Mouse (Mus musculus) intestine, embryonic 16.5 days (tissue): ENCODE results near the gene Dpagt1. TPM values are rescaled to one million over a fixed set of nuclear protein-coding genes. Genes with fewer than 3 reads are reported as not detected.

Experiments
- ATAC-seq: fragments of 200-750 bp; cut with Nextera tagmentation; 2 replicates; pipeline ENCODE4 v1.8.0; 2017; ENCODE audit warnings: moderate TSS enrichment, moderate library complexity
- H3K27ac ChIP-seq: fragments of 300-500 bp; sonication (generic); 2 replicates; pipeline ENCODE4 v1.5.1; 2014; ENCODE audit warnings: mild to moderate bottlenecking, low read length
- H3K27me3 ChIP-seq: fragments of 300-500 bp; sonication (generic); replicated peaks from 2 replicates; pipeline ENCODE4 v1.6.1; 2014; ENCODE audit warnings: low read length, control low read depth, mixed read lengths; ENCODE audit not compliant: control insufficient read depth, insufficient read depth
- H3K36me3 ChIP-seq: fragments of 300-500 bp; sonication (generic); 2 replicates; pipeline ENCODE4 v1.6.1; 2014; ENCODE audit warnings: low read length, control low read depth; ENCODE audit not compliant: control insufficient read depth, insufficient read depth
- H3K4me1 ChIP-seq: fragments of 300-500 bp; sonication (generic); 2 replicates; pipeline ENCODE4 v1.6.1; 2014; ENCODE audit warnings: low read length, control low read depth, mixed read lengths; ENCODE audit not compliant: control insufficient read depth, insufficient read depth
- H3K4me2 ChIP-seq: fragments of 300-500 bp; sonication (generic); 2 replicates; pipeline ENCODE4 v1.6.1; 2014; ENCODE audit warnings: low read depth, low read length, control low read depth
- H3K4me3 ChIP-seq: fragments of 300-500 bp; sonication (generic); 2 replicates; pipeline ENCODE4 v1.5.1; 2014; ENCODE audit warnings: mild to moderate bottlenecking, low read length
- H3K9ac ChIP-seq: fragments of 300-500 bp; sonication (generic); 2 replicates; pipeline ENCODE4 v1.6.1; 2014; ENCODE audit warnings: low read depth, low read length
- H3K9me3 ChIP-seq: fragments of 300-500 bp; sonication (generic); 2 replicates; pipeline ENCODE4 v1.6.1; 2016; ENCODE audit warnings: low read length, control low read depth; ENCODE audit not compliant: control insufficient read depth
- WGBS: fragments of 180-500 bp; shearing (Covaris S2); extraction: QIAGEN DNeasy Blood & Tissue Kit; methylation state at CpG from one replicate; pipeline ENCODE4 v1.1.7; 2014; 5-methylcytosine and 5-hydroxymethylcytosine counted together
- polyA plus RNA-seq: library from polyadenylated mRNA; unstranded; fragments of >200 nt; fragmentation: Nextera tagmentation; extraction: Ambion mirVana; gene quantifications from 2 replicates; pipeline ENCODE4 v1.2.1, GENCODE M21; 2015

The Dpagt1 gene
- polyA plus RNA-seq: 39.3 and 42.7 TPM in 2 replicates

GRCm38 (mm10) chr9:44325768-44326370, at the start of gene Dpagt1:
Gene Dpagt1, plus strand, starts transcription at chr9:44326019.
- Histone ChIP-seq H3K9me3 (no peaks in the 10 kb centered on the region), H3K4me1 (peaks cover 11% of the 10 kb centered on the region), H3K36me3 (no peaks in the 10 kb centered on the region), H3K9ac (peak within 1 kb of the TSS; percentile 91), H3K4me3 (peak within 1 kb of the TSS; percentile 81), H3K4me2 (peak within 1 kb of the TSS; percentile 81), H3K27me3 (no peaks in the 10 kb centered on the region), H3K27ac (peak within 1 kb of the TSS; percentile 96)
- WGBS: 2% methylated on average over 12 of the region's 12 CpGs
- ATAC-seq: peak; percentile 53

DNA sequence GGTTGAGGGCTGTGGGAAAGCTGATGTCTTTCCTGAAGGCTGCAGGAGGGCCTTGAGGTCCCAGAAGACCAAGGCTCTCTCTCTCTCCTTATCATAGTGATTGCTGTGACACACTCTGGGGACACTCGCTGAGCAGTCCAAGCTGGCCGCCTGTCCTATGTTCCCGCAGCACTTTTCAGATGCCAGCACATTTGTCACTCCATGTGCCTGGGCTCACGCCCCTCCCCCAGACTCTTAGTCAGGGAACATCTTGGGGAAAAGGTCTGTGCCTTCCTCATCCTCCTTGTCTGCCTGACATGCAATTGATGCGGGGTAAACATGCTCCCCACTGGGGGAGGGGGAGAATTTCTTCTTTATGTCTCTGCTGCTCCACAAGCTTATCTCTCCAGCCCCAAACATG, 42.6 kb upstream of the Dpagt1 start:
- H3K9ac ChIP-seq: no peak overlapping the region
- H3K27ac ChIP-seq: no peak overlapping the region
- H3K9me3 ChIP-seq: no peaks in the 10 kb centered on the region
- 0 out of 2 replicates have a peak, but pooled peaks cover 3% of the 10 kb centered on the region for H3K27me3 ChIP-seq
- H3K4me2 ChIP-seq: no peak overlapping the region
- 50% methylated on average over 5 of the region's 5 CpGs for WGBS
- H3K4me3 ChIP-seq: no peak overlapping the region
- ATAC-seq: no peak
- H3K36me3 ChIP-seq: no peaks in the 10 kb centered on the region
- peaks cover 9% of the 10 kb centered on the region for H3K4me1 ChIP-seq

GRCm38 (mm10) chr9:44286256-44286850, 39.5 kb upstream of the Dpagt1 start:
- H3K27me3 ChIP-seq: 0 out of 2 replicates have a peak, but pooled peaks cover 3% of the 10 kb centered on the region
- no peak overlapping the region for H3K4me3 ChIP-seq
- 13% methylated on average over 6 of the region's 6 CpGs for WGBS
- H3K27ac ChIP-seq: no peak overlapping the region
- no peak overlapping the region for H3K4me2 ChIP-seq
- H3K9ac ChIP-seq: no peak overlapping the region
- 0 out of 2 replicates have a peak, but pooled peaks cover 3% of the 10 kb centered on the region for H3K36me3 ChIP-seq
- peaks cover 17% of the 10 kb centered on the region for H3K4me1 ChIP-seq
- no peak for ATAC-seq
- no peaks in the 10 kb centered on the region; the same call in 1 of the 2 replicates for H3K9me3 ChIP-seq

DNA sequence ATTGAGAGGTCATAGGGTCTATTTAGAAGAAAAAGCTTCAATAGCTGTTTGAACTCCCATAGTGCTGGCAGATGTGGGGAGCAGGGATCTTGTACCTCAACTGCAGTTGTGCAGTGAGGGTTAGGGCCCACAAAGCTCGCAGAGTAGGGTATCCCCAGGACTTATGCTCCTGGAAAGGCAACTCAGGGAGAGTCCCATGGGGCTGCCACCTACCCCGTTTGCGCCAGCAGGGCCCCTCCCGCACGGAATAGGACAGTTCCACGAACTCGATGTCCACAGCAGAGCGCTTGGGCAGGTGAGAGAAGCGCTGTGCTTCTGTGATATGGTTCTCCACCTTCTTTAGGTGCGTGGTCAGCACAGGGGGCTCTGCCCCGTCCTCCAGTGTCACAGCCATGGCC, 38.8 kb upstream of the Dpagt1 start:
- Histone ChIP-seq H3K4me2 (peak overlapping the region; percentile 89), H3K9ac (peak overlapping the region; percentile 65), H3K27ac (no peak overlapping the region), H3K9me3 (no peaks in the 10 kb centered on the region; the same call in 1 of the 2 replicates), H3K27me3 (0 out of 2 replicates have a peak, but pooled peaks cover 3% of the 10 kb centered on the region), H3K36me3 (0 out of 2 replicates have a peak, but pooled peaks cover 3% of the 10 kb centered on the region), H3K4me3 (peak overlapping the region; percentile 51), H3K4me1 (peaks cover 17% of the 10 kb centered on the region)
- 22% methylated on average over 11 of the region's 11 CpGs for WGBS
- 0 out of 2 replicates have a peak, but pooled peaks have one; percentile 5 for ATAC-seq

DNA sequence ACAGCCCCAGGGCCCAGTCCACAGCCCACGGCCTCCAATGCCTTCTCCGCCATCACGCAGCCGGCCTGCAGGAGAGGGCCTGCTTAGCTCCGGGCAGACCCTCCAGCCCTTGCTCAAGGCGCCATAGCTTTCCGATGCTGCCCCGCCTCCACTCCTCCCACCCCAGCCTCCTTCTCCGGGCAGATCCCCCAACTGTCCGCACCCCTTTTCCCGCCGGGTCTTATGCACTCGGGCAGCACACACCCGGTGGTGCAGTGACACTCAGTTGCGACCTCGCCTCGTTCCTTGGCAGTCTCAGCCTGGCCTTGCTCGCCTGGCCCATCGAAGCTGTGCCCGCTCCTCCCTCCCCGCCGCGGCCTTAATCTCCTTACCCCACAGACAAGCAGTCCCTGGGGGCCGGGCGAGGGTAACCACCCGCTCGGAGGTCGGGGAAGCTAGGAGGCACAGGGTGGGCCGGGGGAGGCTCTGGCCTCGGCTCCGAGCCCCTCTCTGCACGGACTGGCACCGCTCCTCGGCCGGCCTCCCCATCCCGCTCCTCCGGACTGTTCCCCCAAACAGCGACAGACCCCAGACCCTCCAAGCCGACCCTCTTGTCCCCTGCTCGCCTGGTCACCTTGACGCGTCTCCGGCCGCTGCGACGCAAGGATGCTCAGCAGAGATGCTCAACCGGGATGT, 38.3 kb upstream of the Dpagt1 start:
- Histone ChIP-seq H3K4me3 (peak overlapping the region; percentile 51), H3K27me3 (0 out of 2 replicates have a peak, but pooled peaks cover 3% of the 10 kb centered on the region), H3K4me1 (peaks cover 17% of the 10 kb centered on the region), H3K9ac (peak overlapping the region; percentile 65), H3K9me3 (no peaks in the 10 kb centered on the region; the same call in 1 of the 2 replicates), H3K4me2 (peak overlapping the region; percentile 89), H3K27ac (no peak overlapping the region), H3K36me3 (peaks cover 3% of the 10 kb centered on the region; the same call in 1 of the 2 replicates)
- peak; percentile 37 for ATAC-seq
- under 1% methylated on average over 47 of the region's 47 CpGs for WGBS

- Histone ChIP-seq H3K27ac (no peak within 1 kb of the TSS), H3K9ac (peak within 1 kb of the TSS; percentile 65), H3K4me1 (peaks cover 17% of the 10 kb centered on the region), H3K4me2 (peak within 1 kb of the TSS; percentile 89), H3K27me3 (0 out of 2 replicates have a peak, but pooled peaks cover 3% of the 10 kb centered on the region), H3K9me3 (no peaks in the 10 kb centered on the region; the same call in 1 of the 2 replicates), H3K36me3 (peaks cover 9% of the 10 kb centered on the region; the same call in 1 of the 2 replicates), H3K4me3 (peak within 1 kb of the TSS; percentile 51)
- peak; percentile 71 for ATAC-seq
- 1% methylated on average over 38 of the region's 38 CpGs for WGBS
Measured at GRCm38 (mm10) chr9:44288076-44288958, 37.5 kb upstream of the Dpagt1 start, which contains the start of gene Abcg4. Gene Abcg4, minus strand, starts transcription at chr9:44288615.

- H3K36me3 ChIP-seq: peaks cover 9% of the 10 kb centered on the region; the same call in 1 of the 2 replicates
- H3K27me3 ChIP-seq: 0 out of 2 replicates have a peak, but pooled peaks cover 3% of the 10 kb centered on the region
- no peak overlapping the region for H3K4me3 ChIP-seq
- no peak overlapping the region for H3K27ac ChIP-seq
- H3K9me3 ChIP-seq: no peaks in the 10 kb centered on the region; the same call in 1 of the 2 replicates
- 16% methylated on average over 11 of the region's 11 CpGs for WGBS
- no peak overlapping the region for H3K4me2 ChIP-seq
- no peak for ATAC-seq
- peaks cover 17% of the 10 kb centered on the region for H3K4me1 ChIP-seq
- H3K9ac ChIP-seq: no peak overlapping the region
Measured at GRCm38 (mm10) chr9:44288959-44289291, 36.9 kb upstream of the Dpagt1 start.

DNA sequence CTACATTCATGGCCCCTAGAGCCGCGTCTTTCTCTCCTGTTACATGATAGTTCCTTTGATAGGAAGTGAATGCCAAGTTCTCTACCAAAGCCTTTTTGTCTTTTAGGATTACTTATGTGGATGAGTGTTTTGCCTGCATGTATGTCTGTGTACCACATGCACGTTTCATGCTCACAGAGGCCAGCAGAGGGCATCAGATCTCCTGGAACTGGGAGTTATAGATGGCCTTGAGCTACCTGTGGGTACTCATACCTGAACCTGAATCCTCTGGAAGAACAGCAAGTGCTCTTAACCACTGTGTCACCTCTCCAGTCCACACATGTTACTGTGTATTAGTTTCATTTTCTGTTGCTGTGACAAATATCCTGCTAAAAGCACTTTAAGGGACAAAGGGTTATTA, 33.3 kb upstream of the Dpagt1 start:
- Histone ChIP-seq H3K27me3 (no peaks in the 10 kb centered on the region), H3K4me1 (peaks cover 14% of the 10 kb centered on the region; the same call in 1 of the 2 replicates), H3K4me2 (no peak overlapping the region), H3K9ac (no peak overlapping the region), H3K27ac (no peak overlapping the region), H3K4me3 (no peak overlapping the region), H3K9me3 (no peaks in the 10 kb centered on the region; the same call in 1 of the 2 replicates), H3K36me3 (peaks cover 9% of the 10 kb centered on the region; the same call in 1 of the 2 replicates)
- WGBS: 62% methylated on average over 3 of the region's 3 CpGs
- no peak for ATAC-seq
